Mouse (Mus musculus) megakaryocyte progenitor cell, adult 5-6 weeks (primary cell): ENCODE results near the gene Scn8a. TPM values are rescaled to one million over a fixed set of nuclear protein-coding genes. Genes with fewer than 3 reads are reported as not detected.

Experiments used
- ATAC-seq: replicated peaks from 2 replicates; pipeline ENCODE4 v1.8.0; 2016; ENCODE audit warnings: mild to moderate bottlenecking, moderate TSS enrichment, inconsistent platforms; ENCODE audit not compliant: poor library complexity
- total RNA-seq, 2 experiments: library from RNA; stranded (forward) in 1 of 2; stranded (reverse) in 1 of 2; fragments of 157-497, 149-512 nt in 1 of 2; fragments of 200-1000 nt in 1 of 2; gene quantifications; 2 replicates each; pipeline versions ENCODE4 v1.2.3 to v1.2.4; 2015 to 2017

Scn8a gene
- total RNA-seq, 2 experiments from 2014 or later: not detected

- ATAC-seq: peak; percentile 97
These were observed 3.5 kb downstream of the Scn8a start for GRCm38 (mm10) chr15:100873155-100873554.

- ATAC-seq: no peak
These were observed 9.4 kb downstream of the Scn8a start for GRCm38 (mm10) chr15:100879073-100879472.

GRCm38 (mm10) chr15:100881385-100881784, 11.7 kb downstream of the Scn8a start:
- ATAC-seq: no peak

- no peak for ATAC-seq
These were observed 14.8 kb downstream of the Scn8a start for GRCm38 (mm10) chr15:100884481-100884880.

- no peak for ATAC-seq
These were observed 22.3 kb downstream of the Scn8a start for GRCm38 (mm10) chr15:100891962-100892361.

GRCm38 (mm10) chr15:100896502-100896901, 26.8 kb downstream of the Scn8a start:
- no peak for ATAC-seq

- no peak for ATAC-seq
These were observed 34.2 kb downstream of the Scn8a start for GRCm38 (mm10) chr15:100903811-100904210.

GRCm38 (mm10) chr15:100905006-100905405, 35.3 kb downstream of the Scn8a start:
- peak; percentile 69 for ATAC-seq

GRCm38 (mm10) chr15:100905751-100906150, 36.1 kb downstream of the Scn8a start:
- no peak for ATAC-seq

- no peak for ATAC-seq
These were observed 39.2 kb downstream of the Scn8a start for GRCm38 (mm10) chr15:100908817-100909216.

- ATAC-seq: no peak
These were observed 40.1 kb downstream of the Scn8a start for GRCm38 (mm10) chr15:100909734-100910163.

GRCm38 (mm10) chr15:100910381-100910841, 40.8 kb downstream of the Scn8a start:
- ATAC-seq: no peak

GRCm38 (mm10) chr15:100912676-100913266, 43.1 kb downstream of the Scn8a start:
- no peak for ATAC-seq

- ATAC-seq: peak; percentile 75
These were observed 45.1 kb downstream of the Scn8a start for GRCm38 (mm10) chr15:100914734-100915242.

- ATAC-seq: 0 out of 2 replicates have a peak, but pooled peaks have one; percentile 18
These were observed 48.4 kb downstream of the Scn8a start for GRCm38 (mm10) chr15:100918046-100918445.

- ATAC-seq: no peak
These were observed 52.6 kb downstream of the Scn8a start for GRCm38 (mm10) chr15:100922210-100922609.

GRCm38 (mm10) chr15:100923476-100923875, 53.8 kb downstream of the Scn8a start:
- no peak for ATAC-seq

GRCm38 (mm10) chr15:100924941-100925340, 55.3 kb downstream of the Scn8a start:
- ATAC-seq: no peak

- no peak for ATAC-seq
These were observed 60.8 kb downstream of the Scn8a start for GRCm38 (mm10) chr15:100930477-100930876.

- ATAC-seq: no peak
These were observed 66.5 kb downstream of the Scn8a start for GRCm38 (mm10) chr15:100936176-100936575.

GRCm38 (mm10) chr15:100948383-100948782, 78.7 kb downstream of the Scn8a start:
- no peak for ATAC-seq

- no peak for ATAC-seq
These were observed 79.5 kb downstream of the Scn8a start for GRCm38 (mm10) chr15:100949169-100949568.

GRCm38 (mm10) chr15:100951491-100951890, 81.8 kb downstream of the Scn8a start:
- no peak for ATAC-seq
